Mouse (Mus musculus): ENCODE data around the gene Erp44.

The Erp44 gene

GRCm38 (mm10) chr4:48239046-48239445, 40.3 kb downstream of the Erp44 start:
- no peak for DNase-seq (ENCODE audit: low spot score in 2 of 2)

GRCm38 (mm10) chr4:48236721-48237120, 42.6 kb downstream of the Erp44 start:
- DNase-seq (ENCODE audit: low spot score in 2 of 2) = no peak

GRCm38 (mm10) chr4:48226800-48227199, 52.6 kb downstream of the Erp44 start:
- DNase-seq (ENCODE audit: low spot score in 2 of 2) = no peak

- DNase-seq (ENCODE audit: low spot score in 2 of 2) = no peak
Measured at GRCm38 (mm10) chr4:48225604-48226003, 53.8 kb downstream of the Erp44 start.

DNA sequence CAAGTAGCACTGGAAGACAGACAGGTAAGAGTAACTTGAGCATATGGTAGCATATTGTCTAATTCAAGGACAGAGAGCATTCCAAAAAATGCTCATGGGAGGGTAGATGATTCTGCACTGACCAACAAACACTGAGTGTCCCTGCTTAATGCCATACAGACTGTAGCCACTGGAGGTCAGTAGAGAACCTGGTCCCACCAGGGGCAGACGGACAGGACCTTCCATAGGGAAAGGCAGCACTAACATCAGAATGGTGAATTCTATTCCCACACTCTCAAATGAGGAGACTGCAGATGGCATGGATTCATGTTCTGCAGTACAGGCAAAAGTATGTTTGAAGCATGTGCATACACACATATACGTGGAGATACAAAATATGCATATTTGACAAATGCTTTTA, 54.2 kb downstream of the Erp44 start:
- DNase-seq (ENCODE audit: low spot score in 2 of 2) = peak in 1 of 2 experiments; percentile 26

GRCm38 (mm10) chr4:48203564-48203963, 75.8 kb downstream of the Erp44 start:
- no peak for DNase-seq (ENCODE audit: low spot score in 2 of 2)

DNA sequence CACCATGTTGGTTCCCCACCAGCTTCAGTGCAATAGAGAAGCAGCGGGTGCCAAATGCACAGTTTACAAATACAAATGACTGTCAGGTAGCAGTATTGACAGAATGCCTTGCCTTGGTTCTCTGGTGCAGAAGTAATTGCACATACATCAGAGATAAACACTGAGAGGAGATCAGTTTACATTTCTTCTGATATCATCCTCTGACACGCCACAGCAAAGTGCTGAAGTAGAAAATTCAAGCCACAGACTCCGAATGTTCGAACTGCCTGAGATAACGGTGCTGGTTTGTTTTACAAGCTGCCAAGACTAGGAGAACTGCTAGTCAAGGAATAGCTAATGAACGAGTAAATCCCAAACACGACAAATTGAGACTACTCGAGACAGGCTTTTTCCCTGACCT, 80.9 kb downstream of the Erp44 start:
- no peak for DNase-seq (ENCODE audit: low spot score in 2 of 2)

DNA sequence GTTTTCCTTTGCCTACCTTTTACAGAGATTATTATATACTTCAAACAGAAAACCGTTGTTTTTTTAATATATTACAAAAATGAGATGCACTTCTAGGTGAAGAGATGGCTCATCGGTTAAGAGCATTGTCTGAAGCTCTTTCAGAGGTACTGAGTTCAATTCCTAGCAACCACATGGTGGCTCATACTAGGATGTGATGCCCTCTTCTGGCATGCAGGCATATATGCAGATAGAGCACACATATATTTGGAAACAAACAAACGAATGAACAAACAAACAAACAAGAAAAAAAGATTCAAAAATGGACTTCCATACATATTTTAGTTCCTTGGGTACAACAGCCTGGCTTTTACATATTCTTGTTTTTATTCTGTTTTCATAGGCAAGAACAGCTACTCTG, 81.4 kb downstream of the Erp44 start:
- DNase-seq (ENCODE audit: low spot score in 2 of 2) = no peak

GRCm38 (mm10) chr4:48182115-48182806, 97.1 kb downstream of the Erp44 start:
- DNase-seq (ENCODE audit: low spot score in 2 of 2) = no peak

- DNase-seq (ENCODE audit: low spot score in 2 of 2) = no peak
Measured at GRCm38 (mm10) chr4:48181366-48181765, 98.0 kb downstream of the Erp44 start.

DNA sequence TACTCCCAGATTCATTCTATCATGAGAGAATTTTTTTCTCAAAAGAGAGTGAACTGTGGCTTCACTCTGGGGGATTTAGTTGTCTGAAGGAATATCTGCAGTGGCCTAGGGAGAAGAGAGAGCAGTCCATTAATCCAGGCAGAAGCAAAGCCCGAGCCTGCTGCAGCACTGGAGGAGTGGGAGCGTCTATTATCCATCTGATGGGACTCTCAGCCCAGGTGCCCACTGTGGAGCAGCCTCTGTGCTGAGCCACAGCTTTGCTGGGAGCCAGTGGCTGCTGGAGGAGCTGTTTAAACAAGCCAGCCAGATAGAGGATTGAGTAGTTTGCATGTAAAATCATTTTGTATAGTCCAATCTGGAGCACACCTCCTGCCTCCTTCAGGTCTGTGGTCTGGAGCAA, 98.4 kb downstream of the Erp44 start:
- no peak for DNase-seq (ENCODE audit: low spot score in 2 of 2)

DNA sequence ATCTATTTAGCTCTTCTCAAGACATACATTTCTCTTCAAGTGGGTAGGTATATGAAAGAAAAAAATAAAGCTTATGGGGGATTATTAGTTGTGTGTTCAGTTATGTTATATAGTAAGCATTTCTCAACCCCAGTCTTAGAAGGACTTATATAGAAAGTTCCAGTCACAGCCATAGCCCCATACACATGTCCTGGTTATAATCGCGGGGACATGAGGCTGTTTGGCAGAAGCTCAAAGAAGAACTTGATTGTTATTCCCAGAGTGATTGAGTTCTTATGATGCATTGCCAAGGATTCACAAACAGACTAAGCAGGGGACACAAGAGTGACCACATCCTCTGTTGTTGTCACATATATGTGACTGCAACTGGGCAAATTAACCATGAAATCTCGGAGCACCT, 103.7 kb downstream of the Erp44 start:
- DNase-seq (ENCODE audit: low spot score in 2 of 2) = no peak

- no peak for DNase-seq (ENCODE audit: low spot score in 2 of 2)
Measured at GRCm38 (mm10) chr4:48163851-48164250, 115.5 kb downstream of the Erp44 start.

- DNase-seq (ENCODE audit: low spot score in 2 of 2) = no peak
Measured at GRCm38 (mm10) chr4:48160386-48160785, 119.0 kb downstream of the Erp44 start.

DNA sequence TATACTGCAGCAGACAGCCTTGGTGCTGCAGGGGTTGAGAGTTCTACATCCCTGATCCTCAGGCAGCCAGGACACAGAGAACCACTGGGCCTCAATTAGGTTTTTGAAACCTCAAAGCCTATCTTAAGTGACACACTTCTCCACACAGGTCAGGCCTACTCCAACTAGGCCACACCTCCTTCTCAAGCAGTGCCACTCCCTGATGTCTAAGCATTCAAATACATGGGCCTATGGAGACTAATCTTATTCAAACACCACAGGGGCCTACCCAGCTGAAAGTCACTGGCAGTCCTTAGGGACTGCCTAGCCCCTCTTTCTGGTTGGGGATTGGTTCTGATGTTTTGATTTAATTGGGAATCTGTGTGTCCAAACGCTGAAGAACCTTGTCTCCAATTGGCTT, 123.5 kb downstream of the Erp44 start:
- no peak for DNase-seq (ENCODE audit: low spot score in 2 of 2)

GRCm38 (mm10) chr4:48153229-48153628, 126.1 kb downstream of the Erp44 start:
- no peak for DNase-seq (ENCODE audit: low spot score in 2 of 2)

- DNase-seq (ENCODE audit: low spot score in 2 of 2) = no peak
Measured at GRCm38 (mm10) chr4:48149492-48149891, 129.9 kb downstream of the Erp44 start.
